Mouse (Mus musculus) small intestine, adult 2 months (tissue): Measurements from ENCODE around the gene Atp8b3.

ENCODE experiments used
- CTCF ChIP-seq: fragments of 200-500 bp; IDR thresholded peaks from 2 replicates; pipeline ENCODE4 v1.5.1; 2012; ENCODE audit warnings: low read depth, mild to moderate bottlenecking, control low read depth, inconsistent platforms, low read length, moderate library complexity, mixed read lengths; ENCODE audit not compliant: insufficient replicate concordance, insufficient read length; ENCODE audit errors: extremely low read depth
- POLR2A ChIP-seq: fragments of 200-500 bp; IDR thresholded peaks from 2 replicates; pipeline ENCODE4 v1.6.1; 2012; ENCODE audit warnings: low read depth, mild to moderate bottlenecking, control low read depth, inconsistent platforms, low read length, moderate library complexity

DNA sequence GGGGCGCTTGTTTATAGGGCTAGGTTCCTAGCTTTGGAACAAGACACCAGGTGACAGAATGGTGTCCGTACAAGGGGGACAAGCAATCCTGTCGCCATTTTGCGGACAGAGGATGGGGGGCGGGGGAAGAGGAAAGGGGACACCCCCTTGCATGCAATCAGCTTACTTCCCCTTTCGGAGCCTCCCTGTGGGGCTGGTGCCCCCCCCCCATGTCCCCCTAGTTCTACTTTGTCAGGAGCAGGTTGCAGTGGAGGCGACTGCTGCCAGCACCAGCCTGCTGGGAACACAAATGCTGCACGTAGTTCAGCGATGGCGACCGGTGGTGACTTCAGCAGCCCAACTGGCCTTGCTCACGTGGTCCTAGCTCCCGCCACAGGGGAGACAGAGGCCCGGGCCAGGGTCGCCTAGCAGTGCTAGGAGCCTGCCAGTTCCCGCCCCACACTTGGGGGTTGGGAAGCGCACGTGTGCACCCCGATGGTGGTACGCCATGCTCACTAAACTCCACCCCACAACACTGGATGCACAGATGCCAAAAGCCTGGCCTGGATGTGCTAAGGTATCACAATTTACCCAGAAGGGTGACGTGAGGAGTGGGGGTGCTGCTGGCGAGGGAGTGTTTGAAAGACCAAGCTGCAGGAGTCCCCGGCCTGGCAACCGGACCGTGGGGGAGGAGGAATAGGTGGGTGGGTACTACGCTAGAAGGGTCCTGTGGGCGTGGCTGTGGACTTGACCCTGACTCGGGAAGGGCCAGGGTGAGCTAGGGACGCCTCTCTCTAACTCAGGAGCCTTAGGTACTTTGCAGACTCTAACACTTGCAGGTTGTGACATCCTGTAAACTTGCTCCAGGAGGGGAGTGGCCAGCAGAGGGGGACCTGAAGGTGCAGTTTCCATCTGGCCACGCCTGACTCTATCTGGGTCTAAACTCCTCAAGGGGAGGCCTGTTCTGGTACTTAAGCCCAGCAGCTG lies 32.2 kb upstream of the Atp8b3 start:
- no peak for TF ChIP-seq CTCF
- TF ChIP-seq POLR2A = no peak
